Mouse (Mus musculus) MEL (cell line): ENCODE measurements around the gene Inhbe. TPM values are rescaled to one million over a fixed set of nuclear protein-coding genes. Genes with fewer than 3 reads are reported as not detected.

Experiments used
- DNase-seq: peaks from one replicate; pipeline ENCODE4 v3.0.0; 2011; ENCODE audit warnings: low read depth, low spot score
- H3K27ac ChIP-seq: 2 replicates; pipeline ENCODE4 v1.5.1; 2012; ENCODE audit warnings: low read depth, mild to moderate bottlenecking, control low read depth, low read length, moderate library complexity; ENCODE audit not compliant: control insufficient read depth
- H3K27me3 ChIP-seq, 2 experiments: fragments of 150-350 bp in 1 of 2; sonication (generic) in 1 of 2; 2 replicates each; pipeline ENCODE4 v1.6.1; 2012; ENCODE audit warnings: low read length in 2 of 2, mild to moderate bottlenecking in 2 of 2, improper control_type of control experiment in 1 of 2, moderate library complexity in 1 of 2; ENCODE audit not compliant: insufficient read depth in 2 of 2, control insufficient read depth in 1 of 2
- H3K36me3 ChIP-seq, 2 experiments: 2 replicates each; pipeline ENCODE4 v1.6.1; 2012 to 2014; ENCODE audit warnings: low read length in 2 of 2, improper control_type of control experiment in 1 of 2, inconsistent platforms in 1 of 2, mild to moderate bottlenecking in 1 of 2; ENCODE audit not compliant: insufficient read depth in 2 of 2, control insufficient read depth in 1 of 2
- H3K4me1 ChIP-seq, 2 experiments: fragments of 150-350 bp in 1 of 2; sonication (generic) in 1 of 2; 2 replicates each; pipeline ENCODE4 v1.6.1; 2012; ENCODE audit warnings: low read length in 2 of 2, improper control_type of control experiment in 1 of 2, mild to moderate bottlenecking in 1 of 2; ENCODE audit not compliant: insufficient read depth in 2 of 2, control insufficient read depth in 1 of 2
- H3K4me3 ChIP-seq, 2 experiments: fragments of 150-350 bp in 1 of 2; sonication (generic) in 1 of 2; 2 replicates each; pipeline ENCODE4 v1.5.1; 2012; ENCODE audit warnings: low read depth in 2 of 2, low read length in 2 of 2, mild to moderate bottlenecking in 2 of 2, moderate library complexity in 2 of 2, control low read depth in 1 of 2, improper control_type of control experiment in 1 of 2; ENCODE audit not compliant: control insufficient read depth in 1 of 2, insufficient read depth in 1 of 2
- H3K79me2 ChIP-seq: 2 replicates; pipeline ENCODE4 v1.6.1; 2012; ENCODE audit warnings: mild to moderate bottlenecking, low read length, moderate library complexity; ENCODE audit not compliant: control insufficient read depth, poor library complexity, insufficient read depth
- H3K9ac ChIP-seq: 2 replicates; pipeline ENCODE4 v1.6.1; 2012; ENCODE audit warnings: low read depth, mild to moderate bottlenecking, control low read depth, low read length, moderate library complexity; ENCODE audit not compliant: control insufficient read depth, poor library complexity, severe bottlenecking
- H3K9me3 ChIP-seq: fragments of 150-350 bp; sonication (generic); replicated peaks from 2 replicates; pipeline ENCODE4 v1.6.1; 2012; ENCODE audit warnings: mild to moderate bottlenecking, low read length, improper control_type of control experiment, moderate library complexity; ENCODE audit not compliant: insufficient read depth
- CHD1 ChIP-seq: IDR thresholded peaks from 2 replicates; pipeline ENCODE4 v1.6.1; 2012; ENCODE audit warnings: low read depth, mild to moderate bottlenecking, inconsistent platforms, low read length, improper control_type of control experiment
- CTCF ChIP-seq, 3 experiments: IDR thresholded peaks in 2 of 3; conservative IDR thresholded peaks in 1 of 3; 2 replicates each; pipeline ENCODE4 v1.5.1; 2011 to 2012; ENCODE audit warnings: low read length in 3 of 3, low read depth in 2 of 3, mild to moderate bottlenecking in 2 of 3, improper control_type of control experiment in 1 of 3, inconsistent platforms in 1 of 3, mixed read lengths in 1 of 3, moderate library complexity in 1 of 3; ENCODE audit not compliant: control insufficient read depth in 1 of 3, insufficient read depth in 1 of 3, poor library complexity in 1 of 3, severe bottlenecking in 1 of 3
- E2F4 ChIP-seq: IDR thresholded peaks from 2 replicates; pipeline ENCODE4 v1.6.1; 2011; ENCODE audit warnings: low read depth, low read length, improper control_type of control experiment, borderline replicate concordance
- GATA1 ChIP-seq: IDR thresholded peaks from 2 replicates; pipeline ENCODE4 v1.6.1; 2011; ENCODE audit warnings: low read depth, low read length, improper control_type of control experiment
- MEF2A ChIP-seq: IDR thresholded peaks from 2 replicates; pipeline ENCODE4 v1.6.1; 2014; ENCODE audit warnings: low read depth, mild to moderate bottlenecking, inconsistent platforms, low read length, improper control_type of control experiment; ENCODE audit not compliant: poor library complexity, insufficient replicate concordance, severe bottlenecking; ENCODE audit errors: extremely low read depth
- MYC ChIP-seq: IDR thresholded peaks from 2 replicates; pipeline ENCODE4 v1.6.1; 2011; ENCODE audit warnings: low read depth, mild to moderate bottlenecking, low read length, improper control_type of control experiment, moderate library complexity
- NRF1 ChIP-seq: IDR thresholded peaks from 2 replicates; pipeline ENCODE4 v1.6.1; 2014; ENCODE audit warnings: low read depth, mild to moderate bottlenecking, inconsistent platforms, low read length, improper control_type of control experiment, moderate library complexity; ENCODE audit not compliant: poor library complexity, insufficient read depth, severe bottlenecking
- POLR2AphosphoS2 ChIP-seq: IDR thresholded peaks from 2 replicates; pipeline ENCODE4 v1.6.1; 2011; ENCODE audit warnings: low read length, improper control_type of control experiment
- RAD21 ChIP-seq: IDR thresholded peaks from 2 replicates; pipeline ENCODE4 v1.6.1; 2011; ENCODE audit warnings: mild to moderate bottlenecking, low read depth, low read length, improper control_type of control experiment
- SIN3A ChIP-seq: IDR thresholded peaks from 2 replicates; pipeline ENCODE4 v1.6.1; 2012; ENCODE audit warnings: low read length, improper control_type of control experiment, inconsistent platforms
- SMC3 ChIP-seq: IDR thresholded peaks from 2 replicates; pipeline ENCODE4 v1.6.1; 2011; ENCODE audit warnings: low read depth, low read length, improper control_type of control experiment
- TBP ChIP-seq: IDR thresholded peaks from 2 replicates; pipeline ENCODE4 v1.8.0; 2011; ENCODE audit warnings: low read depth, low read length, improper control_type of control experiment
- UBTF ChIP-seq: IDR thresholded peaks from 2 replicates; pipeline ENCODE4 v1.6.1; 2012; ENCODE audit warnings: low read depth, mild to moderate bottlenecking, inconsistent platforms, low read length, improper control_type of control experiment, moderate library complexity, borderline replicate concordance; ENCODE audit not compliant: insufficient read depth
- USF1 ChIP-seq: IDR thresholded peaks from 2 replicates; pipeline ENCODE4 v1.6.1; 2014; ENCODE audit warnings: low read depth, mild to moderate bottlenecking, inconsistent platforms, low read length, improper control_type of control experiment, moderate library complexity
- USF2 ChIP-seq, 2 experiments: IDR thresholded peaks; 2 replicates each; pipeline ENCODE4 v1.6.1; 2011 to 2012; ENCODE audit warnings: improper control_type of control experiment in 2 of 2, low read length in 2 of 2, borderline replicate concordance in 1 of 2, inconsistent platforms in 1 of 2, low read depth in 1 of 2, mild to moderate bottlenecking in 1 of 2; ENCODE audit not compliant: insufficient read depth in 1 of 2
- ZC3H11A ChIP-seq: IDR thresholded peaks from 2 replicates; pipeline ENCODE4 v1.6.1; 2012; ENCODE audit warnings: low read depth, mild to moderate bottlenecking, inconsistent platforms, low read length, improper control_type of control experiment
- ZKSCAN1 ChIP-seq: IDR thresholded peaks from 2 replicates; pipeline ENCODE4 v1.6.1; 2012; ENCODE audit warnings: low read depth, mild to moderate bottlenecking, inconsistent platforms, low read length, improper control_type of control experiment, moderate library complexity
- ZNF384 ChIP-seq: IDR thresholded peaks from 2 replicates; pipeline ENCODE4 v1.6.1; 2012; ENCODE audit warnings: low read depth, mild to moderate bottlenecking, inconsistent platforms, low read length, improper control_type of control experiment
- polyA plus RNA-seq, 2 experiments: library from polyadenylated mRNA; stranded (reverse) in 1 of 2; unstranded in 1 of 2; fragments of >175 nt in 1 of 2; fragments of >200 nt in 1 of 2; gene quantifications; 2 replicates each; pipeline versions ENCODE4 v1.2.1 to v1.2.4; 2012; ENCODE audit warnings: low replicate concordance in 2 of 2, low read depth in 1 of 2; ENCODE audit not compliant: insufficient read length in 2 of 2, insufficient read depth in 1 of 2, missing spikeins in 1 of 2
- total RNA-seq: library from RNA; depleted of rRNA; stranded (reverse); fragments of 300-350 nt; gene quantifications from 2 replicates; pipeline ENCODE4 v1.2.3, GENCODE M21; 2012

Gene Inhbe
- total and polyA plus RNA-seq, 3 experiments, result 0.03 TPM; not detected in 2

- Histone ChIP-seq H3K27ac (no peak overlapping the region), H3K9ac (no peak overlapping the region), H3K4me3 (no peak overlapping the region), H3K9me3 (no peaks in the 10 kb centered on the region), H3K4me1 (no peaks in the 10 kb centered on the region), H3K27me3 (no peaks in the 10 kb centered on the region), H3K36me3 (peaks cover 0 to 2% of the 10 kb centered on the region in 2 experiments; a peak in 1 of 4 replicates), H3K79me2 (no peaks in the 10 kb centered on the region; the same call in 1 of the 2 replicates)
- DNase-seq, result no peak
- no peak for TF ChIP-seq ZNF384
- TF ChIP-seq CHD1, result no peak
- no peak for TF ChIP-seq NRF1
- no peak for TF ChIP-seq MEF2A
- TF ChIP-seq CTCF (IDR thresholded peaks at IDR 0.05 in 2 of 3, conservative IDR thresholded peaks at IDR 0.05 in 1 of 3; ENCODE audit: control insufficient read depth in 1 of 3, insufficient read depth in 1 of 3, low read depth in 2 of 3, low read length in 3 of 3, poor library complexity in 1 of 3, severe bottlenecking in 1 of 3), result peak in 2 of 3 experiments; percentile 8 to 27; a peak in 1 of 6 replicates
- TF ChIP-seq USF1, result peak; percentile 69
- TF ChIP-seq E2F4, result no peak
- TF ChIP-seq USF2 (IDR thresholded peaks at IDR 0.05; ENCODE audit: borderline replicate concordance in 1 of 2, insufficient read depth in 1 of 2, low read depth in 1 of 2, low read length in 2 of 2), result 0 out of 4 replicates have a peak, but pooled peaks of 1 of the 2 experiments have one; percentile 8
- TF ChIP-seq UBTF, result no peak
- TF ChIP-seq MYC, result no peak
- no peak for TF ChIP-seq SMC3
- TF ChIP-seq, all 39 proteins: peak for 3
Measured at GRCm38 (mm10) chr10:127335271-127335670, 18.9 kb downstream of the Inhbe start.

- TF ChIP-seq SIN3A, result peak; percentile 49; the same call in 1 of the 2 replicates
- no peak for TF ChIP-seq POLR2AphosphoS2
- peak; percentile 83 for TF ChIP-seq MYC
- TF ChIP-seq TBP, result peak; percentile 38; the same call in 1 of the 2 replicates
- no peak for TF ChIP-seq ZKSCAN1
- TF ChIP-seq GATA1, result no peak
- TF ChIP-seq ZC3H11A, result peak; percentile 59; the same call in 1 of the 2 replicates
- peak; percentile 51 to 78 (median 53) for TF ChIP-seq CTCF (IDR thresholded peaks at IDR 0.05 in 2 of 3, conservative IDR thresholded peaks at IDR 0.05 in 1 of 3; ENCODE audit: control insufficient read depth in 1 of 3, insufficient read depth in 1 of 3, low read depth in 2 of 3, low read length in 3 of 3, poor library complexity in 1 of 3, severe bottlenecking in 1 of 3)
- TF ChIP-seq RAD21, result peak; percentile 77
- TF ChIP-seq SMC3, result peak; percentile 66
- Histone ChIP-seq H3K79me2 (no peaks in the 10 kb centered on the region), H3K9me3 (no peaks in the 10 kb centered on the region), H3K27me3 (no peaks in the 10 kb centered on the region), H3K27ac (no peak overlapping the region), H3K36me3 (no peaks in the 10 kb centered on the region), H3K4me1 (no peaks in the 10 kb centered on the region), H3K9ac (no peak overlapping the region), H3K4me3 (no peak overlapping the region)
- DNase-seq, result peak; percentile 71
Measured at GRCm38 (mm10) chr10:127333152-127333551, 21.1 kb downstream of the Inhbe start.
